Mouse (Mus musculus): ENCODE measurements around the gene Slc38a1.

Gene Slc38a1

DNA sequence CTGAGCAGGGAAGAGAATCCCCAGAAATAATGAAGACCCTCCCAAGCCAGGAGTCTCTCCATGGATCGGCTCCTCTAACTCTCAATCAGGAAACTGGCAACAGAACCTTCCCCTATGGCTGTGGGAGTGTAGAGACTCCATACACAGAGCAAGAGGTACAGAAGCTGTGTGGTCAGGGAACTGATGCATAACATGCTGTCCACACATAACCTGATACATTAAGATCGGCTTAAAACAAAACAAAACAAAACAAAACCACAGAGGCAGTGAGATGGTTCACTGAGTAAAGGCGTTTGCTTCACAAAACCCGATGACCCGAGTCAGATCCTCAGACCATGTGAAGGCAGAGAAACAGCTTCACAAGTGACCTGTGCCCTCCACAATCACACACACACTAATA lies 35.3 kb downstream of the Slc38a1 start:
- DNase-seq: no peak

DNA sequence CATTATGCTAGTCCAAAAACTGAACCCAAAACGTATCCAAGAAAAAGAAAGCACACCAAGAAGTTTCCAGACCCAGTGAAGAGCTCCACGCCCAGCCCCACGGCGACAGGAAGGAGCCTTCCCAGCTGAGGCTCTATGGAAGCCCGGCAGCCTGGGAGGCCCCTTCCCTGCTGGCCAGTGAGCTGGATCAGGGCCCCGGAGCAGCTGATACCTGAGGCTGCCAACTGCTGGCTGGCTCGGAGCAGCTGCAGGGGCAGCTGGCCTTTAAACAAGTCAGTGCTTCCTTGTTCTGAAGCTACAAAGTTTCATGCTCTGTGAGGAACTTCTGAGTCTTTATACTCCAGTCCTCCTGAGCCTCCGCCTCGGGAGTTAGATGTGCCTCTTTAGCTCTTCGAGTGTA lies 38.4 kb downstream of the Slc38a1 start:
- peak in 1 of 2 experiments; percentile 18 for DNase-seq

DNA sequence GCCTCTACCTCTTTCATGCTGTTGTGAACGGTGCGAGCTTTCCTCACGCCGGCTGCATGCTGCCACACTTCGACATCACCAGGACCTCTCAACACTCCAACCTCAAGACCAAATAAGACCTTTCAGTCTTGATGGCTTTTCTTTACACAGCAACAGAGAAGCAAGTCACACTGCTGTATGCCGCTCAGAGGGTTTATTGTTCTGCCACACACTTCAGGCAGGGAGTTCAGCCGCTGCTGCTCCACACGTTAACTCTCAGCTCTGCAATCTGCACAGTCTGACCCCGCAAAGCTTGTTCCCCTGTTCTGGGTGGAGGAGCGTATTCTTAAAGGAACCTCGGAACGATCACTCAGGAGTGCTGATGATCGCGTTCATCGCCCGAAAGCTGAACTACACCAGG lies 40.7 kb downstream of the Slc38a1 start:
- DNase-seq: no peak

DNA sequence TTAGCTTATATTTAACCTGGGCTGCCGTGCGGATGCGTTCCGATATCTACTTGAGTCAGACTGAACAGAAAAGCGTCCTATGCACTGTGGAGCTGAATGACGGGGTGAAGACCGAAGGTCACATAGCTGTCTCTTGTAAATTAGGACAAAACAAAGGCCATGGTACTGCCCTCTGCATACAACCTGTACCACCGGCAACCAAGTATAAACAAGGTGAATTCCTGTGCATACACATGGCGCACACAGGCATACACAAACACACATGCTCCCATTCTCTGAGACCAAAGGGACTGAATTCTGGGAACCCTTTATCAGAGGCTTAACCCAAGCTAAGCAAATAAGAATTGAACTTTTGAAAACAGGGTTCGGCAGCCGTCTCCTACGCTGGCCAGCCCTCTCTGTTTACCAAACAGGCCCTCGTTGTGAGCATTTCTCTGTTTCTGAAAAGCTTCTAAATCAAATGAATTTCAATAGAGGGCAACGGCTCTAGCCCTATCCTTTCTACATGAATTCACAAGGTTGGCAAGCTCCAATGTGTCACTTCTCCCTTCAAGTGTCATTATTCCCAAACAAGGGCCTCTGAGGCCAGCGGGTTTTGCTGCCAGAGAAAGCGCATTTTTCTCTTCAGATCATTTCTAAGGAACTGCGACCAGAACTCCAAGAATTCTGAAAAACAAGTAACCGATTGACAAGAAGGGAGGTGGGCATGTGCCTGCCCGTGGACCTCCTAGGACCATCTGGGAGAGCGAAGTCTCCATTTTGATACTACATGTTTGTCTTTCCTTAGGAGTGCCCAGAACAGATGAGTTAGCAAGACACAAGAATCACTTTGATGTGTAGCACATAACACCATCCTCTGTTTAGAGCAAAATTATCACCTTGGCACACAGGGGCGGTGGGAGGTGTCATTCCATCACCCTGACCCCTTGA lies 42.6 kb downstream of the Slc38a1 start:
- no peak for DNase-seq

DNA sequence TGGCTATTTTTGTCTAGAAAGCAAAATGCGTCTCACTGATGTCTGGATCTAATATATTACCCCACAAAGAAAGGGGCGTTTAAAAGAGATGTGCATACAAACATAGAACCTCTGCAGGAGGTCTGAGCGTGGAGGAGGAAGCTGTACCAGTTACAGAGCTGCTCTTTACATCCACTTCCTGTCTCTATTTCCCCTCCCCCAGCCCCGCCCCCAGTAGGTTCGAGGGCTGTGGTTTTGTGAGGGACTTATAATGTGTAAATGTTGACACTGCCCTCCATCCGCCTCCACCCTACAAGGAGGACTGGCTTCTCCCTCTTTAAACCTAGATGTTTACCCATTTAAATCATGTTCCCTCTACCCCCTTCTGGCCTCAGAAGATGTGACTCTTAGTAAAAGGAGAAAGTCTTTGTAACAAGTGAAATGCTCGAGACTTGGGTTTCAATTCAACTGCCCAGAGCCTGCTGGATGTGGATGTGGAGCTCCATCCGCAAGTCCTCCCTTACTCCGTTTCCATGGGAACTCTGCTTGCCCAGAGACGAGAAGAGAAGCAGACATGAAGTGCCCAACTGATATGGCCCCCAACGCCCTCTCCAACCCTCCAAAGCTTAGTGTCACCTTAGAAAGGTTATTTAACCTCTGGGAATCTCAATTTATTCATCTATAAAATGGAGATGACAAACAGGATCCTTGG lies 43.7 kb downstream of the Slc38a1 start:
- DNase-seq: no peak

DNA sequence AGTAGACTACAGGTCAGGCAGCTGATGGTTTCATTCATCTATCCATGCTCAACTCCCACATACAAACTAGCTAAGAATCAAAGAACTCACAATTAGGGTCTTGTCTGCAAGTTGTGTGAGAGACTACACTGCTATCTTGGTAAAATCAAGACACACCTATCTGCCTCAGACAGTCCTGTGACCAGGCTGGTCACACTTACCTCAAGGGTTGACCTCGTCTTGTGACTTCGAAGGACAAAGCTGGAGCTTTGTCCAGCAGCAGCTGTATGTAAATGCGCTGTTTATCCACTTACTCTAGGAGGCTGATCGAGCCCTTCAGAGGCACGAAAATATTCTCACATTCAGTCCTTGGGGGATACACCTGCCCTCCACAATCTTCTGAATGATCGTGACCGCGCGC lies 45.6 kb downstream of the Slc38a1 start:
- no peak for DNase-seq

DNA sequence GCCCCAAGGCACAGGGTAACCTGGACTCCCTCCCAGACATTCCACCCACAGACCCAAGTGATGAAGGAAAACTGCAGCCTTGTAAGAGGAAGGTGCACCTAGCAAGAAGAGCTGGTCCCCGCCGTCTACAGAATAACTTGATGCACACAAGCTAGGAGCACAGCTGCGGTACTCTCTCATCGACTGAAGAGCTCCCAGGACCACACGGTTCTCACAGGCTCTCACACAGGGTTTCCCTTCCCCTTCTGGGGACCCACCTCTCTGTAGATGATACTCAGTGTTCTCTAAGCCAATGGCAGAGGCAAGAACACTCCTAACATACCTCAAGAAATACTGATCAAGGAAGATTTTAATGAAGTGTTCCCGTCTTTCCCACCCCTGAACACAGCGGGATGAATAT lies 48.4 kb downstream of the Slc38a1 start:
- no peak for DNase-seq

DNA sequence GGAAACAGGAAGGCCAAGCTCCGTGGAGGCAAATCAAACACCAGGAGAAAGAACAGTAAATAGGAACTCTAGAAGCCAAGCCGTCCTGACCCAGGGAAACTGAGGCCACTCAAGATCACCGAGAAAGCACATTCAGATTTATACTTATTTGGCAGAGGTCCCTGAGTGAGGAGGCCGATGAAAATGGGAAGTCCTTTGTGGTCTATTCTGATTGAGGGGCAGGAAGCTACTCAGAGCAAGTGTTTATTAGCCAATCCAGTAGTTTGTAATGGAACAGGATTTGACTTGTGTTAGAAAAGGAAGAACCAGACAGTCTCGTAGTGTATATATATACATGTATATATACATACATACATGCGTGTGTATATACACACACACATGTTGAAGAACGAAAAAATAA lies 48.8 kb downstream of the Slc38a1 start:
- DNase-seq: no peak

DNA sequence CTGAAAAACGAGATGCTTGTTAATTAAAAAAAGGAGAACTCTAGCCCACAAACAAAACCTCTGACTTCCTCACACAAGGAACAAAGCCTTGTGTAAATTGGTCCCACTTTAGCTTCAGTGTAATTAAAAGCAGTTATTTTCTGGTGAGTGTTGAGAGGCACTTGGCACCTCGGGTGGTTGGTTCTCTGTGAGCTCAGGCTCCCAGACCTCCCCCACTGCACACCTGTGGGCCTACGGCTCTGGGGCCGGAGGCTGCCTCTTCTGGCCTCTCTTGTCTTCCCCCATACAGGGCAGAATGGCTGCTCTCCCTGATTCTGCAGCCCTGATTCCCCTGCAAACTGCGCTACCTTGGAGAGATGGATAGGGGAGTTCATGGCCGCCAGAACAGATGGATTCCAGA lies 49.3 kb downstream of the Slc38a1 start:
- no peak for DNase-seq

DNA sequence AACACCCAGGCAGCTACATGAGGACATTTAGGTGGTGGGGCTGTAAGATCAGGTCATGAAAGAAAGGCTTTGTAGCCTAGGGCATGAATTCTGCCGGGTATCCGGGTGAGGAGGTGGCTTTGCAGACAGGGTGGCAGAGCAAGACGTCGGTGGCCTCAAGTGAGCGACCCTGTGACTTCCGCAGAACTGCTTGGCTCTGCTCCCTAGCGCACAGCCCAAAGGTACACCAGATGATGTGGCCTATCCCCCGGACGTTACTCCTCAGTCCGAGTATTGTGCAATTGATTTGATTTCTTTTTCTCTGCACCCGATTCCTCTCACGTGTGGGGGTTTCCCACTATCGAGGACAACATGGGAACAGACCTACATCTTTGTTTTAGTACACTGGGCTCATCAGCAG lies 49.7 kb downstream of the Slc38a1 start:
- DNase-seq: no peak

DNA sequence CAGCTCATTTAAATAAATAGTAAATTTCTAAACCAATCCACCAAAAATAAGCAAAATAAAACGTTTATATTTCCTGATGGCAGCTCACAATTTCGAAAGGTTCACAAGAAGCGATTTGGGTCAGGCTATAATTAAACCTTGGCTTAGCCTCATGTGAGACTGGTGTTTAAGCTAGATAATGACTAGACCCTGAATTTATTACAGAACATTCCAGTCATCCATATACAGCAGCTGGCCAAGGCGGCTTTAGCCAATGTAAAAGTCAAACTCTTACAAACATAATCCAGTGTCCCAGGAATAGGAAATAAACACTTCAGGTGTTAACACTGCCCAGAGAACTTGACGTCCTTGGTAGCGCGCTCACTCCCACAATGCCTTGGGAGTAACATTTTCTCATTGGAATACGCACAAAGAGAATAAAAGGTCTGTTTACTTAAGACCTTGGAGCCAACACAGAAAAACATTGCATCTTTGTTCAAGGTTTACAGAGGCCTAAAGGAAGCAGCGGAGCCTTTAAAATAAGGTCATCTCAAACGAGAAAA lies 50.8 kb downstream of the Slc38a1 start:
- no peak for DNase-seq

DNA sequence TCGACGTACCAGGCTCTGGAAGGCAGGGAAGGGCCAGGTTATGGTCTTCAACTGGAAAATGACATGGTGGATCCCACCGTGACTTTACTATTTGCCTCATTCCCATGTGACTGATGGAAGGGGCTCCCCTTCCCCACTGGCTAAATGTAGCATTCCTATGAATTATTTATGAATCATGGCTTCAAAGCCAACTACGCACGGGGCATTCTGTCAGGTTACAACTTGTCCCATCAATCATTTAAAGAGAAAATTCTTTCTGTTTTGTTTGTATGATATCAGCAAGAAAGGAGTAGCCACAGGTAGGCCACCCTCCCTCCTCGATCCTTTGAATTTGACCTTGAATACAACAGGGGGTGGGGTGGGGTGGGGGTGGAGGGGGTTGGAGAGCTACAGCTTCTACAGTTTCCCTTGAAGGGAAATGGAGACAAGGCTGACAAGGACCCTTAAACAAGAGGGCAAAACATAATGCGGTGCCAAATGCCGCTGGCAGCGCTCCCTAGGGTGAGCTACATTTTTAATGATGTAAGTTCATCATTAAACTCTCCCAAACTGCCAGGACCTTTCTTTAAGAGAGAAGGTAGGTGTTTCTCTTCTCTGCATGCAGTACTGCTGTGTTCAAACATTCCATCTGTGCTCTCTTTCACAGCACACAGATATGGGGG lies 53.6 kb downstream of the Slc38a1 start:
- no peak for DNase-seq

DNA sequence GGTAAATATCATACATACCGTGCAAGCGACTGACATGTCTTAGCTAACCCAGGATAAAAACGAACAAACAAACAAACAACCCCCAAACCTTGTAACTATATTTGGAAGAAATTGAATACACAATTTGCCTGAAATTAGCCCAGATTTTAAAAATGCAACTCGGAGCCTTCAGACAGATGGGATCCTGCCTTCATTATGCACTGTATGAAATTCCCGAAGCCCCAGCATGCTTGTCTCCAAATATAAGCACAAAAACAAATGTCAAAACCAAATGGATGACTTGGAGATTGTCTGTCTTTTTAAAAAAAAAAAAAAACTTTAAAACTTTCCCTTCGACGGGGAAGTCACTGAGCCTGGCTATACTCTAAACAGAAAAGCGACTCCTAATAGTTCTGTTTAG lies 54.7 kb downstream of the Slc38a1 start:
- DNase-seq: no peak

DNA sequence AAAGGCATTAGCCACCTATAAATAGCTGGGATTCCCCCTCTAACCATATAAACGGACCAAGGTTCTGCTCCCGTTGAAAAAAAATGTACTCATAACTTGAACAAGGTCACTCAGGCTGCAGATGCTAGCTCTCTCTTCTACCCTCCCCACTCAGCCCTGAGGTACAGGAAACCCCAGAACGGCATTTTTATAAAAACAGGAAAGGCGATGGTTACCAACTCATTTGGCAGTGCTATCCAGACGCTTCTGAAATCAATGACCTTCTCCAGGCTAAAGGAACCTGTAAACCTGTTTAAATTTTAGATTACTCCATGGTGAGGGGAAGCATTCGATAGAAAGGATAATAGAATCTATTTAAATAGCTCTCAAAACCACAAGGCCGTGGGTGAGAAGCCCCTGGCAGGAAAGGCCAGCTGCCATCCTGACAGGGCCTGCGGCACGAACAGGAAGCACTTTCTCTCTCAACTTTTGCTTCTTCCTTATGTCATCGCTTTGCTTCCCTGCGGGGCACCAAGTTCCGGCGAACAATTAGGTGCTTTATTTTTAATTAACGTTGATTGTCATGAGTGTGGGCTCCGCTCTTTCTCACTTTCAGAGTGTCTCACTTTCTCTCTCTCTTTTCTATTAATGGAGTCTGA lies 59.2 kb downstream of the Slc38a1 start:
- no peak for DNase-seq

DNA sequence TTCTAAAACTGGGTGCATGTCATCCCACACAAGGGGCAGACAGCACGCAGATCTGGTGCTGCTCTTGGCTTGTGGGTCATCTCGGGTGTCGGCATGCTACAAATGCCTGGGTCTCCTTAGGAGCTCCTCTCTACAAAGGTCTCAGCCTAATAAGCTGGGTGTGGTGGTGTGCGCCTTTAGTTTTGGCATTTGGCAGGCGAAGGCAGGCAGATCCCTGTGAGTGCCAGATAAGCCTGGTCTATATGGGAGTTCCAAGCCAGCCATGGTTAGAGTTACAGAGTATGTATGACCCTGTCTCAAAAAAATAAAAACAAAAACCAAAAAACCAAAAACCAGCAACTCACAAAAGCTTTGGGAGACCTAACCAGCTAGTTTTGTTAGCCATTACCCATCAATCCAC lies 65.7 kb downstream of the Slc38a1 start:
- DNase-seq: no peak

DNA sequence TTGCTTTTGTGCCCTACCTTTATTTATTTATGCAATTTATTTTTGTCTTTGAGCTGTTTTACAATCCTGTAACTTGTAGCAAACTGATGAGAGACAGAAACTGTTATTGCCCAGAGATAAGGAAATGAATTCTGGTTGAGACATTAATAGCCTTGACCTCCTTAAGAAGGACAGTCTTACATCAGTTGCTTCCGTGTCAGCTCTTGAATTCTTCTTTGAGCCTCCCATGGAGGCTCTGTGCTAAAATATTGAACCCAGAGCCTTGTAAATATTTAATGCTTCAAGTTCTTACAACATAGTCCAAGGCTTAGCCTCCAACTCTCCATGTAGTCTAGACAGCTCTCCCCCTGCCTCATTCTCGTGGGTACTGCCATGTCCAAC lies 73.7 kb downstream of the Slc38a1 start:
- no peak for DNase-seq

DNA sequence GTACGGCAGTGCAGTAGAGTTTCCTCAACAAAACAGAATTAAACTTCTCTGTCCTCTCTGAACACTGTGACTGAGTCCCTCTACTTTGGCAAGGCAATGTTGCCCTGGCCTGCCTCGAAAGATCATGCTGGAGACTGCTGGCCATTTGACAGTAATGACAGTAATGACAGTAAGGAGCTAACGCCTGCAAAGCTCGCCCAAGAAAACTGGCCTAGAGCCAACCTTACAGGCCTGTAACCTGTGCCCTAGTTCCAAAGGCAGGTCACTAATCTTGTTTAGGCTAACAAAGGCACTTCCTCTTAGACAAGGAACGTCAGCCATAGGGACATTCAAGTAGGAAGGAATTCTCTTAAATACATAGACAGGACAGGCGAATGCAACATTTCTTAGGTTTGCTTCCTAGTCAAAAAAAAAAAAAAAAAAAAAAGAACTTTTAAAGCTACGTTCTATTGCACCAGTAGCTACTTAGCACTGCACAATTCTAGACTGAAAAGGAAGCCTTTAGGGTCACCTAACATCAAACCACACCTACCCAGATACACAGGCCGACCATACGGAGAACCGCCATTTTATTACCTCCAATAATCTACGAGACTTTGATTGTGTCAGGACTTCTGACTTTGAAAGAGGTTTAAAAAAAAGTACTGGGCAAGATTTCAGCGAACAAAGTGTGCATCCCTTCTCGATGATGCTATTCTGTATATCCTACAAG lies 74.3 kb downstream of the Slc38a1 start:
- no peak for DNase-seq

DNA sequence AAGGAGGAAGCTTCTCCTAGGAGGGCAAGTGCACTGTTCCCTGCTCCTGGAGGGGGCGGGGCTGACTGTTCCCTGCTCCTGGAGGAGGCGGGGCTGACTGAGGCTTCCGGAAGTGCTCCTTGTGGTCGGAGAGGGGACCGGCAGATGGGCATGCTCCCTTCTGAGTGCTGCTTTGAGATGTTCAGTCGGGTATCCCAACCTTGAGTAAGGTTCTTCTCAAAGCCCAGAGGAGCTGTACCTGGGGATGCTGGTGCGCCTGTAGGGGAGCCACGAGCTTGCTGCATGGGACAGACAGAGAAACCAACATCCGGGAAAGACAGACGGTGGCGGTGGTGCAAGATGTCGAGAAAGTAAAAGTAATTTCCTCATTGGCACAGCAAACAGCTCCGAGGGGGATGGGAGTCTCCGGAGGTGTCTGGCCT lies 75.9 kb downstream of the Slc38a1 start:
- DNase-seq: no peak

DNA sequence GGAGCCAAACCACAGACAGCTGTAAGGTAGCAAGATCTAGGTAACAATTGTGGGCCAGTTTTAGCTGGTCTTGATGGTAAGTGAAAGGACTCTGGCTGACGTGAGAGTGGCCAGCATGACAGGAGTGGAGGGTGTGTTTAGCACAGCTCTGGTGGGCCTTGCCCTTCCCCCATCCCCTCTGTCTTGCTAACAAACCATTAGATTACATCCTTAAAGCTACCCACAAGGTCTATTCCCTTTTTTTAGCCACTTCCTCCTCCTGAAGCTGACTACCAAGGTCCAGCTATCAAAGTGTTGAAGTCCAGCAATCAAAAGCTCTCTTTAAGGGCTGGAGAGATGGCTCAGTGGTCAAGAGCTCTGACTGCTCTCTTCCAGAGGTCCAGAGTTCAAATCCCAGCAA lies 78.9 kb downstream of the Slc38a1 start:
- DNase-seq: no peak

DNA sequence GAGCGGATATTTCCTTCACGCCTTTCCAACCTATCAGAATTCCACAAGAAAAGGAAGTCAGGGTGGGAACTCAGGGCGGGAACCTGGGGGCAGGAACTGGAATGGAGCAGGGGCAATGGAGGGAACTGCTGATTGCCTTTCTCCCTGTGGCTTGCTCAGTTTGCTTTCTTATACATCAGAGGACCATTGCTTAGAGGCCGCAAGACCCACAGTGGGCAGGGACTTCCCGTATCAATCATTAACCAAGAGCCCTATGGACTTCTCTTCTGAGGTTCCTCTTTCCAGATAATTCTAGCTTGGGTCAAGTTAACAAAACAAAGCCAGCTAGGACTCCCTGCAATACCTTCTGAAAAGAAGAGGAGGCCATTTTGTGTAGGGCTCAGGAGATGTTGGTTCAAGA lies 80.2 kb downstream of the Slc38a1 start:
- no peak for DNase-seq

DNA sequence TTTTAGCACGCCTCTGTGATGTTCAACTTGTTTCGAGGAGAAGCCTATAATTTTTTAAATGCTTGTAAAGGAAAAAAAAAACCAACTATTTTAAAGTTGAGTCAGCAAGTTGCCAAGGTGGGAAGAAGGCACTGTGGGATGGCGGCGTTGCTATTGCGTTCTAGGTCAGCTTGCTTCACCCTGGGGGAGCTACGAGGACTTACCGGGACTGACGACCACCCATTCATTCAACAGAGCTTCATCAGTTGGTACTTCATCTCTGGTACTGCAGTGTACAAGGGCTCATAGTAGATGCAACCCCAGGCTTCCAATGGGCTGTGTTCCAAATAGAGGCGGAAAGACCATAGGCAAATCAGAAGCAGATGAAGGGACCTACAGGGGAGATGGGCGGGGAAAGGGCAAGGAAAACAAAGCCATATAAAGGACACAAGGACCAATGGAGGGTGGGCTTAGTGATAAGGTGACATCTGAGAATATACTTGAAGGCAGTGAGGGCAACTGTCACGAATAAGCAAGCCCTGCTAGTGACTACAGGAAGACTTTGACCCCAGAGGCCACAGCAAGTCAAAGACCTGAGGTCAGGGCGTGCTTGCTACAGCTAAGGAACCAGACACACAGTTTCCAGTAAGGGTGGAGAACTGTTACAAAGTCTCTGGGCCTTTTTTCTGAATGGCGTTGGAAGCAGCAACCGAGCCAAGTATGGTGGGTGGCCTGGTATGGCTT lies 82.0 kb downstream of the Slc38a1 start:
- DNase-seq: no peak

Measured in cerebellum, postnatal 36 days (tissue).